Mouse (Mus musculus) olfactory bulb, adult 2 months (tissue): ENCODE measurements around the gene 4930595D18Rik.

Source experiments
- CTCF ChIP-seq: fragments of 200-500 bp; IDR thresholded peaks from 2 replicates; pipeline ENCODE4 v1.5.1; 2012; ENCODE audit warnings: low read depth, mild to moderate bottlenecking, low read length, moderate library complexity; ENCODE audit not compliant: insufficient read depth
- POLR2A ChIP-seq: fragments of 200-500 bp; IDR thresholded peaks from 2 replicates; pipeline ENCODE4 v1.6.1; 2012; ENCODE audit warnings: mild to moderate bottlenecking, low read depth, low read length, moderate library complexity; ENCODE audit not compliant: insufficient read depth

GRCm38 (mm10) chr12:111211729-111212128 lies 27.4 kb upstream of the 4930595D18Rik start:
- no peak for TF ChIP-seq CTCF
- no peak for TF ChIP-seq POLR2A
